Mouse (Mus musculus) retina, postnatal 7 days (tissue): ENCODE results near the gene Arid1b.
"Not testable (repeated sequence)": the region's sequence is repeated elsewhere in the genome, so short reads cannot be mapped to it uniquely, and the experiment has no call there.

Source experiments
- DNase-seq: peaks from one replicate; pipeline ENCODE4 v3.0.0-alpha.2; 2012; ENCODE audit warnings: low read depth, low spot score

Arid1b gene

DNA sequence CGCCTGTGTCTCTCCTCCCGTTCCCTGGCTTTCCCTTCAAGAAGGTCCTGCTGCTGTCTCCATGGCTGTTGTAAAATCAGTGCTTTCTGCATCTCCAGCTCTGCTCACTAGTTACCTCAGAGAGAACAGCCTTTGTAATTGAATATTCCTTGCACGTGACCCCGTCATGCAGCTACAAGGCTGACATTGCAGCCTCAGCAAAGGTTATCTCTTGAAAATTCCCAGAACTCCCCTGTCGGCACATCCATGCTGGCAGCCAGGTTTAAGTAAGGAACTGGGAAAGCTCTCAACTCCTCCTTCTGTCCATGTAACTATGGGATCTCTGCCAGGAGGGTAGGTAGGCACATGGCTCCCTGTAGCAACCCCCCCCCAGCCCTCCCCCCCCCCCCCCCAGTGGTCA, 91.8 kb downstream of the Arid1b start:
- DNase-seq, result no peak

DNA sequence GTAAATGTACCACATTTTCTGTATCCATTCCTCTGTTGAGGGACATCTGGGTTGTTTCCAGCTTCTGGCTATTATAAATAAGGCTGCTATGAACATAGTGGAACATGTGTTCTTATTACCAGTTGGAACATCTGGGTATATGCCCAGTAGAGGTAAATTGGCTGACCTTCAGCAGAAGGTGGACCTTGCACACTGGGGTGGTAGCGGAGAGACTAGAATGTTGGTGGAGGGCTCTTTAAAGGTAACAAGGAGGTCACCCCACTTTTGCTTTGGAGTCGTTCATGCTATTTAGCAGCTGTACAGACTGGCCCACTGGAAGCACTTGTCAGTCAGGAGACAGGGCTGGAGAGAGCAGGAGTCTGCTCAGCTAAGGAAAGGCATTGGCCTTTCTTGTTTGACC, 94.1 kb downstream of the Arid1b start:
- DNase-seq, result not testable (repeated sequence)

DNA sequence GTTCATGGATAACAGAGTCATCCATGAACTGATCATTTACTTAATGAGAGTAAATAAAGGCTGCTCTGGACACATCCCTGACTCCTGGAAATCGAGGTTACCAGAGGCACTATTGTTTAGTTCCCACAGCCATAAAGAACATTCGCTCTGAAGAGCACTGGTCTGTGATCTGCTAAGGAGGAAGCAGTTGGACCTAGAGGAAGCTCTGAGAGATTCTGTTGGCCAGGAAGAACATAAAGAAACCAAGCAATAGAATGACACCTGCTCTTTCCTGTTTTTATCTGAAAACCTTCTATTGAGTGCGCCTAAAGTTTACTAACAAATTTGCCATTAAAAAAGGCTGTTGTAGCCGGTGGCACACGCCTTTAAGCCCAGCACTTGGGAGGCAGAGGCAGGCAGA, 94.7 kb downstream of the Arid1b start:
- DNase-seq, result no peak

DNA sequence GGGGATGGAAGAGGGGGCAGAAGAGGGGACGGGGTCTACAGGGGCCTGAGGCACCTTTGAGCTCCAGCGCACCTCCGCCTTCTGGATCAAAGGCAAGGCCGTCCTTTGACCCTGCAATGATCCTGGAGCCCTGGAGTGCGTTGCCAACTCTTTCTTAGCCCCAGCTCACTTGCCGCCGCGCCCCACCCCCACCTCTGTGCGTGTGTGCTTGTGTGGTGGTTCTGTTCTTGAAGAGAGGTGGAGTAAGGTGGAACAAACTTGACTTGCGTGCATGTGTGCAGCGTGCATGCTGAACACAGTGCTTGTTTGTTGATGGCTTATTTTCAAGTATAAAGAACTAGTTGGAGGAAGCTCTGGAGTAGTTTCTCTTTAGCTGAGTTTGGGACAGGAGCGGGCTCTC, 95.4 kb downstream of the Arid1b start:
- no peak for DNase-seq

DNA sequence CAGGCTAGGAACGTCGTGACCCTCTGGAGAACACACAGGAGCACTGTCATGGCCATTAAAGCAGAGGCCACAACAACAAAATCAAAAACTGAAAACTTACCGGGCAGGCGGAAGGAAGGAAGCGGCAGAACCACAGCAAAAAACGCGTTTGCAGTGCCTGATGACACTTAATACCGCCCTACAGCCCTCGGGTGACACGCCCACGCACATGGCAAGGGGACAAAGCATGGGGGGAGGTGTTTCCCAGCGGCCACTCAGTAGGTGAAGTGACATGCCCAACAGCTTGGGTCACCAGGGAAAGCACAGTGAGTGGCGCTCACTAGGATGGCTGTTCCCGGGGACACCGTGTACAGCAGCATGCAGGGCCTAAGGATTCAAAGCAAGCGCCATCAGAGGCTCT, 97.4 kb downstream of the Arid1b start:
- DNase-seq, result no peak

DNA sequence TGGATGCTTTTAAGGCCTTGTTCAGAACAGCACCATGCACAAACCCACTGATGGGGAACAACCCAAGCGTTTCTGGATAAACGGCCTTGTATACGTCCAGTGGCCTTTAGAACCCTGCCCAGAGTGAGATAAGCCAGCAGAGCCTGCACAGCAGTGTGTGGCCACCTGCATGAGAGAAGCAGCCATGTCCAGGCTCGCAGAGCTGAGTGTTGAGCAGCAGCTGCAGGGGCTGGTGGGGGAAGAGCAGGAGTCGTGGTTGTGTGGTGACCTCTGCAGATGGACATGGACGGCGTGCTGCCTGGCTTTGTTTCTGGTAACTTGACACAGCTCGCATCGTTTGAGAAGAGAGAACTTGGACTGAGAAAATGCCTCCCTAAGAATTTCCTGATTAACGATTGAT, 97.8 kb downstream of the Arid1b start:
- DNase-seq, result no peak

DNA sequence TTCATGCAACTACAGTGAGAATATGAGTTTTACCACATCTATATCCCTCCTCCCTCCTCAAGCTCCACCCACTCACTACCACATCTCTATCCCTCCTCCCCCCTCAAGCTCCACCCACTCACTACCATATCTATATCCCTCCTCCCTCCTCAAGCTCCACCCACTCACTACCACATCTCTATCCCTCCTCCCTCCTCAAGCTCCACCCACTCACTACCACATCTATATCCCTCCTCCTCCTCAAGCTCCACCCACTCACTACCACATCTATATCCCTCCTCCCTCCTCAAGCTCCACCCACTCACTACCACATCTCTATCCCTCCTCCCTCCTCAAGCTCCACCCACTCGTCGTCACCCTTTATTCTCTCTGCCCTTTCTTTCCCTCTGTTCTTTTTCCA, 99.2 kb downstream of the Arid1b start:
- not testable (repeated sequence) for DNase-seq

DNA sequence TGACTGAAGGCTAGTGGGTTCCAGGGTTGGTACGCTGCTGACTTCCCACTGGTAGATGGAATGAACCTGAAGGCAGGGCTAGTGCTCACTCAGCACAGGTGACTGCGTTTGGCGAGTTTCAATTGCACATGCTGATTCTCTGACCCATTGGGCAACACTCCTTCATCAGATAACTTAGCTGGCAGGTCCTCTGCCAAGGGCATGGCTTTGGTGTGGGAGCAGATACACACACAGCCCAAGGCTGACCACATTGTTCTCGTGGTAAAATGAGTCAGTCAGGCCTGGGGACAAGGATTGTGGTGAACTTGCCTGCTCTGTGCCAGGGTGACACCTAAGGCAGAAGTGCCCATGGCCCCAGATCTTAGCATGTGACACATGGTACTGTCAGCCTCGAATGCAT, 100.5 kb downstream of the Arid1b start:
- DNase-seq, result no peak

DNA sequence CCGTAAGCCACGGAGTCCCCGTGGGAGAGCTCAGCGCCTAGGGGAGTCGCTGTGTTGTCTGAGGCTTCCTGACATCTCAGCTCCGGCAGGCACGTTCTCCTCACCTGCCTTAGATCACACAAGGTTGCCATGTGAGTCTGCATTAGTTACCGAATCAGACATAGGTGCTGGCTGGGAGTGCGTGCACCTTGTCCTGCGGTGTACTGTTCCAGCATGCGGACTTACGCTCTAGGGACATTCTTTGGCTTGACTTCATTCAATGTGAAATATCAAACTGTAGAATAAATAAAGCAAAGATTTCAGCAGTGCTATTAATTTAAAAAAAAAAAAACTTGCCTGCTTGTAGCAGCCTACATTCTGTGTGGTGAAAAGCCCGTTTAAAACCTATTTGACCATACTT, 101.6 kb downstream of the Arid1b start:
- DNase-seq, result no peak

DNA sequence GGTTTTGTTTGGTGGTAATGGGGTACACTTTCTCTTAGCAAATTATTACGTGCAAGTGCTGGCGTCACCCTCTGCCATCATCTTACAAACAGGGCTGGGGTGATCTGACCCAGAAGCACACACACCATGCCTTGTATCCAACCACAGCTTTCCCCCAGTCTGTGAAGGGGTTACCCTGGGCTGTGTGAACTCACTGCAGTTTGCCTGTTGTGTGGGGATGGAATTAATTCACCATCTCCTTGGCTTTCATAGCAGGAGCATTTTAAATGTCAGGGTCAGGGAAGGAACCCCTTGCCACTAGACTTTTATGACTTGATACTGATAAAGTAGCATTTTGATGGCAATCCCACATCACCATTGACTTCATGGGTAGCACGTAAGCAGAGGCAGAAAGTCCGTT, 102.9 kb downstream of the Arid1b start:
- no peak for DNase-seq

DNA sequence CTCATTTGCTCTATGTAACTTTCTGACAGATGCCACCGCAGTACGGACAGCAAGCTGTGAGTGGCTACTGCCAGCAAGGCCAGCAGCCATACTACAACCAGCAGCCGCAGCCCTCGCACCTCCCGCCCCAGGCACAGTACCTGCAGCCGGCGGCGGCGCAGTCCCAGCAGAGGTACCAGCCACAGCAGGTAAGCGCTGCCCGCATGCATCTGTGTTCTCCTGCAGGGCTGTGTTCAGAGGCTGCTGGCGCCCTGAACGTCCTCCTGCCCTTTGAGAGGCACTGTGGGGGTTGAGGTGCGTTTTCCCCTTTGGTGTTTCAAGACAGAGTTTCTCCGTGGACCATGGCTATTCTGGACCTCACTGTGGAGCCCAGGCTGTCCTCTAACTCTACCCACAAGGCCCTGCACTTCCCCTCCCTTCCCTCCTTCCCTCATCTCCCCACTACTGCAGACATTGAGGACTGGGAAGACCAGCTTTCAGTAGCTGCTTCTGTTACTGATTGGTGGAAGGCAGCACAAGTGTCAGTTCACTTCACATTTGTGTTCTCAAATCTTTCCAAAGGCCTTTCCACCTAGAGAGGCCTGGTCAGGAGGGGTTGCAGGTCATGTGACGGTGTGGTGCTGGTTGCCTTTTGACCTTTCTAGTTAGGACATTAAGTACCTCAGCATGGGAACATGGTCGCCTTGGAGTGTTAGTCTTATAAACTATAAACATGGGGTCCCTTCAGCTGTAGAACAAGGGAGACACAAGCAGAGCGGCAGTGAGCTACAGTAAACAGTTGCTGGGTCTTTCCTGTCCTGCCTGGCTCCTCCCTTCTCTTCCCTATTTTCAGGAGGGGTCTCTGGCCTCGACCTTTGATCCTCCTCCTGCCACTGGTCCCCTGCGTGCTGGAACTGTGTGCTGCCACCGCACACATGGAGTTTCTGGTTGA, 103.7 kb downstream of the Arid1b start:
- DNase-seq, result no peak

DNA sequence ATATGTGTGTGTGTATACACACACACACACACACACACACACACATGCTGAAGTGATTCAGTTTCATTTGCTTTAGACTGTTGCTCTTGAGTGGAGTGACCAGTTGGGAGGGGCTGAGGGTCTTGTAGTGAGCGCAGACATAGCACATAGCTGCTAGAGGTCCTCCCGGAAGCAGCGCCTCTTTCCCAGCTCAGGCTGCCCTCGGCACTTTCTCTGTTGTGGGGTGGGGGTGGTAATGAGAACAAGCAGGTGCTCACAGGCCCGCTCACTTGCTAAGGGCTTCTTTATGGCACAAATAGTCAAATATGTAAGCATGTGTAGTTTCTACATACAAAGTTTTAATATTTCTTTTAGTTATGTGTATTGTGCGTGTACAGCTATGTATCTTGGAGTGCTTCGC, 104.6 kb downstream of the Arid1b start:
- no peak for DNase-seq

DNA sequence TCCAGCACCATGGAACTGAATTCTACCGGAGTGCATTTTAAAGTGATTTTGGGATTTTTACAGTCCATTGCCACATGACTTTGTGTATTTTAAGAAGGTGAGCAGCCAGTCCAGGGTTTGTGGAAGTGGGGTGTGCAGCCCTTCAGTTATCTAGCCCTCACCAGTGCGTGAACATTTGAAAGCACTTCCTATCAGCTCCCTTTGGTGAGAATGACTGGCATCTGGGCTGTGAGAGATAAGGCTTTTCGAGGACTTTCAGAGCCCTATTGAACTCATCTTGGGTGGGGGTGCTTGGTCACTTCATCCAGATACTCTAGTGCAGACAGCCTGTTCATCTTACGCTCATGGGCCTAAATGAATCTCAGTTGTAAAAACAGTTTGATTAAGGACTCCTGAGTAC, 105.1 kb downstream of the Arid1b start:
- DNase-seq, result no peak

DNA sequence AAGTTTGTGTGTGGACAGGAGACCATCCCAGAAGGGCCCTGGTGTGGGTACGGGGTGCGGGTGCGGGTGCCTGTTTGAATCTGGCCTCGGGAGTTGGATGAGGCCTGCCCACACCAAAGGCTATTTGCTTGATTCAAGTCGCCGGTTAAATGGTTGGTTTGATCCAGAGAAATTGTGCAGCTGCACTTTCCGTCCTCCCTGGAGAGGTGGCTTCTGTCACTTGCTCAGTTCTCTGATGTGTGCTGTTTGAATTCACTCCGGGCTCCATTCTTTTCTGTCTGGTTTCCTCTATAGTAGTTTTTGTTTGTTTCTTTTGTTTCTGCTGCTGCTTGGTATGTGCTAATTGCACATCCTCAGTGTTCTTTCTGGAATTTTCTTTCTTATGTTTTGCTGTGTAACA, 107.0 kb downstream of the Arid1b start:
- no peak for DNase-seq

DNA sequence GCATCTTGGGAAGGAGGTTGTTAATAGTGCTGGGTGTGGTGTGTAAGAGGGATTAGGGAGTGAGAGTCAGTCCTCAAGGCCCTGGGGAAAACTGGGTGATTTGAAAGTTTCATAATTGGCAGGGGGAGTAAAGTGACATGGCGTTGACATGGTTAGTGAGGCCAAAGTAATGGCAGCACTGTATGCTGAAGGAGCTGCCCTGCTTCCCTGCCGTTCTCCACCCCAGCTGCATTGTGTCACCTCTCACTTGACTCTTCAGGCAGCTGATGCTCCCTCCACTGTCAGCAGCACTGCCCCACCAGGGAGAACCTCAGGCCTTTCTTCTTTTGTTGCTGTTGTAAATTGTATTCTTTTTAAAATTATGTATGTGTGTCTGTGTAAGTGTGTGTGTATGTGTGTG, 107.8 kb downstream of the Arid1b start:
- no peak for DNase-seq

DNA sequence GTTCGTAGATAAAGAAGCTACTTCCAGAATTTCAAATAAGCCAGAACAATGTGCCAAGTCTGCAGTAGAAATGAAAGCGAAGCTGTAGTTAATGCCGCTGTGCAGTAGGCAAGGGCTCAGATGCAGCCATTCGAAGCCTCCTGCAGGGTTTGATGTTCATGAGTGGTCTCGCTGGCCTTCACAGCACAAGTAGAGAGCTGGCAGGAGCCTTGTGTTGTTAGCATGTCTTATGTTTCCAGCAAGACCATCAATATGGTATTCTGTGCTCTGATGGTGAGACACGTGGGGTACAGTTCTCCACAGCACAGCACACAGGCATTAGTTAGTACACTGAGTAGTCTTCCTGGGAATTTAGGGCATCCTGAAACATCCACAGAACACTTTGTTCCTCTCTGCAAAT, 111.6 kb downstream of the Arid1b start:
- DNase-seq, result no peak

DNA sequence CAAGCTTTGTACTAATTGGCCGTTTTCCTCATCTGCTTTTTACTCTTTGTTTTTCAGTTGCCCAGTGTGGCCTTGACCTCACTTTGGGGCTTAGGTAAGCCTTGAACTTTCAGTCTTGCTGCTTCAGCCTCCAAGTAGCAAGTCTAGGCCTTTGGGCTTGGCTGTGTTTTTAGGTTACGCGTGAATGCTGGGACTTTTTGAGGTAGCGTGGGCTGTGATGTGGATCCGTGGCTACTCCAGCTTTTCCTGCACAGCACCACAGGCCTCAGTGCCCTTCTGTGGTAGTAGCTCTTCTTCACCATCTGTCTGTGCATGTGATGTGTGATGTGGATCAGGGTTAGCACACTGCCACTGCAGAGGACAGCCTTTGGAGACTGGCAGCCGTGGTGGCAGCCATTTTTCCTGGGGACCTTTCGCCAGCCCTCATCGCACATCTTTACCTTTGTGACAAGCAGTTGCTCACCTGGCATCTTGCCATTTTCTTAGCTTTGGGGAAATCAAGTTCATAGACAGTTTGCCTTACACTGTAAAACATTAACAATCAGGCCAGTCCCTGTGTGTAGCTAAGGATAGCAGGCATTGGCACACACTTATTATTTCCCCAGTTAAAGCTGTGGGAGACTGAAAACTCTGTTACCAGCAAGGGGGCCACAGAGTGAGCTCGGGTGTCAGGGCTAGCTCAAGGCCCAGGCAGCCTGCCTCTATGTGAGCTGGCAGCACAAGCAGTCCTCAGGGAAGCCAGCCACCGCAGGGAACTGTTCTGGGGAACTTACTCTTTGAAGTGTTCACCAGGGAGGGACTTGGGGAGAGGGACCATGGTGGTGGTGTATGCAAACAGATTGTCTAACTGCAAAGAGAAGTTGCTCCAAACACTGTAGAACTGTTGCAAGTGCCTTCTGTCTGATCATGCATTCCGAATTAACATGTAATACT, 112.4 kb downstream of the Arid1b start:
- no peak for DNase-seq

DNA sequence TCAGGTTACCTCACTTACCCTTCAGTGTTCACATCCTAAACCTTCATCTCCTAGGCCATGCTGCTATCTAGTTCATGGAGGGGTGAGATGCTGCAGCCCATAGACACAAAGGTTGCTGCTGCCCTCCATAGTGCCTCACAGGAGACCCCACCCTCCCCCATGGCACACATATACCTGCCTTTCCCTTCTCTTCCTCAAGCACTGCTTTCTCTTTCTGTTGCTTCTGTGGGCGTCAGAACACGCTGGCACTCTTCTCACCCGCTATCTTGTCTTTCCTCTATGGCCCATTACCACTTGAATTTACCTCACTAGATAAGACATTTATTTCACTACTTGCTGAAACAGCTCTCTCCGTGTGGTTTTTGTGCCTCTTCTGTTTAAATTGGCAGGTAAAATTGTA, 113.4 kb downstream of the Arid1b start:
- DNase-seq, result no peak

DNA sequence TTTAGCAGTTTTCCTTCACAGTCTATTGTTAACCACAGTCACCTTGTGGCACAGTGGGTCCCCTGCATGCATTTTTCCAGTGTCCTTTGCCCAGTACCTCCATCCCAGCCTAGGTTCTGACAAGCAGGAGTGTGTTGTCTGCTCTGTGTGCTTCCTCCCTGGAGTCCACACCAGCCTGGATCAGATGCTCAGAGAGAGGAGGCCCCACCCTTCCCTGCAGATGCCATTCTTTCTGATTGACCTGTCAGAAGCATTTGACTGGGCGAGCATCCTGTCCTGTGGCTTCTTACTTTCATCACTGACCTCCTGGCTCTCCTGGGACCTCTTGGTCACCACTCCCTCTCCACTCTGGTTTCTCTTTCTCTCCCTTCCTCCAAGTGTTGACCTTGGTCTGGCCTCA, 113.9 kb downstream of the Arid1b start:
- DNase-seq, result no peak

DNA sequence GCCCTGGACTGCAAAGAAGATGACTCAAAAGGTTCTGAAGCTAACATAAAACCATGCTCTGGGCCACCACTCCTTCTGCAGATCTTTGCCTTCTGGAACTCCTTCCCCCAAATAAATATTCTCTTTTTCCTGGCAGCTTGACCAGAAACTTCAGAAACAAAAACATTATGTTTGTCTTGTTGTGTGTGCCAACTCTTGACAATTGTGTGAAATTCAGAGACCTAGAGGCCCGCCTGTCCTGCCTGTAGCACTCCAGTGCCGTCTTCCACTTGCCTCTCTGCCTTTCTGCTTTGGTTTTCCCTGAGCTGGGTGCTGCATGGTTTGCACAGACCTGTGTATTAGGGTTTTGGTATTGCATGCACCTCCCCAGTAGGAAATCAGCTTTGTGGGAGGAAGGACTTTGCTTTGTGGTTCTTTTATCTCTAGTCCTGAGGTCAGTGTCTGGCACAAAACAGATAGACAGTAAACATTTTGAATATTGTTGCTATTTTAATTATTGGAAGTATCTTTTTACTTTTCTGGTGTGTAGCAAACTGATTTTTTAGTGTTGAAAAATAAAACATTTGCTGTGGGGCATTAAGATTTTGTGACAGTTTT, 114.5 kb downstream of the Arid1b start:
- no peak for DNase-seq

DNA sequence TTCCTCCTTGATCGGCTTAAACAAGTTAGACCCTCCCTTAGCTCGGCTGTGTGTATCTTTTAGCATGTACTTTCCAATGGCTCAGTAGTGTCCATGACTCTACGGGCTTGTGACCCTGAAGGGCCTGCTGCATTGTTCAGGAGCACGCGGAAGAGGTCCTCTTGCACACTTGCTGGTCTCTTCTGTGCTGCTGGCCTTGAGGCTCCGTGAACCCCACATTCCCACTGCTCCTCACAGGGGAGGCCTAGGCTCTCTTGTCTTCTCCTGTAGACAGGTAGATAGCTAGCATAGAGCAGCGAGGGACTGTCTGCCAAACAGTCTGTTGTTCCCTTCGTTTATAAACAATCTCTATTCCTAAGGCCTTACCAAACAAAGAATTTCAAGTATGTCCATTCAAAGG, 115.2 kb downstream of the Arid1b start:
- DNase-seq, result no peak

DNA sequence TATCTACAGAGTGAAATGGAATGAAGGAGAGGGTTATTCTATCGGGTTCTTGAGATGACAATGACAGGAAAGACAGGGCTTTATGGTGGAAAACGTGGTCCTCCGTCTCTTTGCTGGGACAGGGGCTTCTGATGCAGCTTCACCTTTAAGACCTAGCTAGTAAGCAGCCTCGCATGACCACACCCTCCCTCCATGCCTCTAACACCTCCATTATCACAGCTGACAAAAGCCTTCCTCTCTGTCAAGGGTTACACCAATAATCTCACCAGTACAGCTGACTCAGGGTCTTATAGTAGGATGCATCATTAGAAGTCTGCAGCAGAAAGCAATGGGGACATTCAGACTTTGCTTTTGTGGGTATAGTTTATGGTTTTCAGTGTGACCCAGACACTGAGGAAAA, 116.0 kb downstream of the Arid1b start:
- DNase-seq, result no peak
